Mouse (Mus musculus): ENCODE data around the gene Fgf15. TPM values are rescaled to one million over a fixed set of nuclear protein-coding genes. Genes with fewer than 3 reads are reported as not detected.
"Not testable (repeated sequence)": the region's sequence is repeated elsewhere in the genome, so short reads cannot be mapped to it uniquely, and the experiment has no call there.

Gene Fgf15
- polyA plus RNA-seq, 1 experiment from 2014 or later: not detected

- not testable (repeated sequence) for H3K4me1 ChIP-seq (replicated peaks; ENCODE audit: control insufficient read depth, insufficient read depth); ATAC-seq (ENCODE audit: low FRiP score, low TSS enrichment); H3K9me3 ChIP-seq (ENCODE audit: control insufficient read depth, low read length); H3K4me3 ChIP-seq (ENCODE audit: low read depth, low read length); H3K36me3 ChIP-seq (ENCODE audit: control insufficient read depth, insufficient read depth, low read length); DNase-seq (ENCODE audit: low spot score); H3K9ac ChIP-seq (ENCODE audit: low read length); H3K27me3 ChIP-seq (ENCODE audit: control insufficient read depth, insufficient read depth, low read length); H3K27ac ChIP-seq (replicated peaks); H3K4me2 ChIP-seq (replicated peaks; ENCODE audit: low read depth)
- TF ChIP-seq CTCF (IDR thresholded peaks at IDR 0.05; ENCODE audit: low read depth): peak; percentile 39; the same call in 1 of the 2 replicates
- 87% methylated on average over 3 of the region's 3 CpGs for WGBS
These were observed 9.2 kb downstream of the Fgf15 start for GRCm38 (mm10) chr7:144905514-144905913.

- DNase-seq (ENCODE audit: low spot score) (peak; percentile 72), ATAC-seq (ENCODE audit: low FRiP score, low TSS enrichment) (peak; percentile 50)
- Histone ChIP-seq H3K27ac (replicated peaks) (no peak overlapping the region), H3K4me1 (replicated peaks; ENCODE audit: control insufficient read depth, insufficient read depth) (no peaks in the 10 kb centered on the region), H3K9me3 (ENCODE audit: control insufficient read depth, low read length) (no peaks in the 10 kb centered on the region), H3K27me3 (ENCODE audit: control insufficient read depth, insufficient read depth, low read length) (no peaks in the 10 kb centered on the region), H3K4me2 (replicated peaks; ENCODE audit: low read depth) (peak overlapping the region; percentile 25; the same call in 1 of the 2 replicates), H3K36me3 (ENCODE audit: control insufficient read depth, insufficient read depth, low read length) (no peaks in the 10 kb centered on the region), H3K4me3 (ENCODE audit: low read depth, low read length) (0 out of 2 replicates have a peak overlapping the region, but pooled peaks have one; percentile 8), H3K9ac (ENCODE audit: low read length) (no peak overlapping the region)
- WGBS: 10% methylated on average over 28 of the region's 28 CpGs
- TF ChIP-seq EP300 (optimal IDR thresholded peaks at IDR 0.05): no peak
- TF ChIP-seq CTCF (IDR thresholded peaks at IDR 0.05; ENCODE audit: low read depth): peak; percentile 88
These were observed 10.5 kb downstream of the Fgf15 start for GRCm38 (mm10) chr7:144906708-144907397.

GRCm38 (mm10) chr7:144907793-144908192 lies 11.5 kb downstream of the Fgf15 start:
- no peaks in the 10 kb centered on the region for H3K27me3 ChIP-seq (ENCODE audit: control insufficient read depth, insufficient read depth, low read length)
- no peak overlapping the region for H3K27ac ChIP-seq (replicated peaks)
- H3K36me3 ChIP-seq (ENCODE audit: control insufficient read depth, insufficient read depth, low read length): no peaks in the 10 kb centered on the region
- H3K9ac ChIP-seq (ENCODE audit: low read length): no peak overlapping the region
- WGBS: 10% methylated on average over 8 of the region's 8 CpGs
- H3K4me1 ChIP-seq (replicated peaks; ENCODE audit: control insufficient read depth, insufficient read depth): no peaks in the 10 kb centered on the region
- no peak for DNase-seq (ENCODE audit: low spot score)
- H3K9me3 ChIP-seq (ENCODE audit: control insufficient read depth, low read length): no peaks in the 10 kb centered on the region
- TF ChIP-seq EP300 (optimal IDR thresholded peaks at IDR 0.05) (no peak), CTCF (IDR thresholded peaks at IDR 0.05; ENCODE audit: low read depth) (peak; percentile 61)
- no peak overlapping the region for H3K4me3 ChIP-seq (ENCODE audit: low read depth, low read length)
- ATAC-seq (ENCODE audit: low FRiP score, low TSS enrichment): no peak
- H3K4me2 ChIP-seq (replicated peaks; ENCODE audit: low read depth): no peak overlapping the region

GRCm38 (mm10) chr7:144908705-144909104 lies 12.4 kb downstream of the Fgf15 start:
- no peaks in the 10 kb centered on the region for H3K36me3 ChIP-seq (ENCODE audit: control insufficient read depth, insufficient read depth, low read length)
- ATAC-seq (ENCODE audit: low FRiP score, low TSS enrichment) (no peak), DNase-seq (ENCODE audit: low spot score) (no peak)
- TF ChIP-seq CTCF (IDR thresholded peaks at IDR 0.05; ENCODE audit: low read depth) (no peak), EP300 (optimal IDR thresholded peaks at IDR 0.05) (no peak)
- H3K9ac ChIP-seq (ENCODE audit: low read length): no peak overlapping the region
- H3K27ac ChIP-seq (replicated peaks): no peak overlapping the region
- no peaks in the 10 kb centered on the region for H3K27me3 ChIP-seq (ENCODE audit: control insufficient read depth, insufficient read depth, low read length)
- H3K9me3 ChIP-seq (ENCODE audit: control insufficient read depth, low read length): no peaks in the 10 kb centered on the region
- no peaks in the 10 kb centered on the region for H3K4me1 ChIP-seq (replicated peaks; ENCODE audit: control insufficient read depth, insufficient read depth)
- H3K4me3 ChIP-seq (ENCODE audit: low read depth, low read length): no peak overlapping the region
- WGBS: 27% methylated on average over 7 of the region's 7 CpGs
- H3K4me2 ChIP-seq (replicated peaks; ENCODE audit: low read depth): no peak overlapping the region

GRCm38 (mm10) chr7:144911121-144911520 lies 14.8 kb downstream of the Fgf15 start:
- no peak overlapping the region for H3K4me2 ChIP-seq (replicated peaks; ENCODE audit: low read depth)
- no peaks in the 10 kb centered on the region for H3K27me3 ChIP-seq (ENCODE audit: control insufficient read depth, insufficient read depth, low read length)
- H3K4me3 ChIP-seq (ENCODE audit: low read depth, low read length): no peak overlapping the region
- 73% methylated on average over 1 of the region's 1 CpGs for WGBS
- no peaks in the 10 kb centered on the region for H3K9me3 ChIP-seq (ENCODE audit: control insufficient read depth, low read length)
- no peak overlapping the region for H3K9ac ChIP-seq (ENCODE audit: low read length)
- ATAC-seq (ENCODE audit: low FRiP score, low TSS enrichment) (no peak), DNase-seq (ENCODE audit: low spot score) (no peak)
- H3K4me1 ChIP-seq (replicated peaks; ENCODE audit: control insufficient read depth, insufficient read depth): no peaks in the 10 kb centered on the region
- H3K27ac ChIP-seq (replicated peaks): no peak overlapping the region
- no peaks in the 10 kb centered on the region for H3K36me3 ChIP-seq (ENCODE audit: control insufficient read depth, insufficient read depth, low read length)
- no peak for TF ChIP-seq CTCF (IDR thresholded peaks at IDR 0.05; ENCODE audit: low read depth)
- TF ChIP-seq EP300 (optimal IDR thresholded peaks at IDR 0.05): no peak

GRCm38 (mm10) chr7:144912897-144913296 lies 16.6 kb downstream of the Fgf15 start:
- no peak for DNase-seq (ENCODE audit: low spot score)
- no peak overlapping the region for H3K9ac ChIP-seq (ENCODE audit: low read length)
- TF ChIP-seq EP300 (optimal IDR thresholded peaks at IDR 0.05): no peak
- no peaks in the 10 kb centered on the region for H3K27me3 ChIP-seq (ENCODE audit: control insufficient read depth, insufficient read depth, low read length)
- no peak for ATAC-seq (ENCODE audit: low FRiP score, low TSS enrichment)
- peaks cover 8% of the 10 kb centered on the region; the same call in 1 of the 2 replicates for H3K36me3 ChIP-seq (ENCODE audit: control insufficient read depth, insufficient read depth, low read length)
- H3K4me3 ChIP-seq (ENCODE audit: low read depth, low read length): no peak overlapping the region
- 86% methylated on average over 4 of the region's 4 CpGs for WGBS
- no peaks in the 10 kb centered on the region for H3K9me3 ChIP-seq (ENCODE audit: control insufficient read depth, low read length)
- no peak overlapping the region for H3K27ac ChIP-seq (replicated peaks)
- H3K4me2 ChIP-seq (replicated peaks; ENCODE audit: low read depth): no peak overlapping the region
- H3K4me1 ChIP-seq (replicated peaks; ENCODE audit: control insufficient read depth, insufficient read depth): no peaks in the 10 kb centered on the region

All from stomach, postnatal 0 days (tissue).